Mouse (Mus musculus): Measurements from ENCODE around the gene Tspo. TPM values are rescaled to one million over a fixed set of nuclear protein-coding genes. Genes with fewer than 3 reads are reported as not detected.
A peak's percentile ranks its signal among the peaks of the same experiment; 100 is the strongest.

The Tspo gene
- polyA plus RNA-seq, 1 experiment from 2014 or later = 21.9 TPM

- no peaks in the 10 kb centered on the region for H3K9me3 ChIP-seq (replicated peaks)
- H3K36me3 ChIP-seq = peaks cover 30% of the 10 kb centered on the region
- H3K4me2 ChIP-seq (replicated peaks) = no peak overlapping the region
- H3K4me3 ChIP-seq = no peak overlapping the region
- H3K27ac ChIP-seq = no peak overlapping the region
- H3K9ac ChIP-seq = no peak overlapping the region
- H3K4me1 ChIP-seq = peaks cover 7% of the 10 kb centered on the region
- no peak for ATAC-seq (ENCODE audit: low FRiP score)
- no peaks in the 10 kb centered on the region for H3K27me3 ChIP-seq
Observed at GRCm38 (mm10) chr15:83553831-83554230, 9.6 kb upstream of the Tspo start.

GRCm38 (mm10) chr15:83555161-83555974 lies 8.0 kb upstream of the Tspo start:
- peak; percentile 85 for ATAC-seq (ENCODE audit: low FRiP score)
- H3K9me3 ChIP-seq (replicated peaks) = no peaks in the 10 kb centered on the region

DNA sequence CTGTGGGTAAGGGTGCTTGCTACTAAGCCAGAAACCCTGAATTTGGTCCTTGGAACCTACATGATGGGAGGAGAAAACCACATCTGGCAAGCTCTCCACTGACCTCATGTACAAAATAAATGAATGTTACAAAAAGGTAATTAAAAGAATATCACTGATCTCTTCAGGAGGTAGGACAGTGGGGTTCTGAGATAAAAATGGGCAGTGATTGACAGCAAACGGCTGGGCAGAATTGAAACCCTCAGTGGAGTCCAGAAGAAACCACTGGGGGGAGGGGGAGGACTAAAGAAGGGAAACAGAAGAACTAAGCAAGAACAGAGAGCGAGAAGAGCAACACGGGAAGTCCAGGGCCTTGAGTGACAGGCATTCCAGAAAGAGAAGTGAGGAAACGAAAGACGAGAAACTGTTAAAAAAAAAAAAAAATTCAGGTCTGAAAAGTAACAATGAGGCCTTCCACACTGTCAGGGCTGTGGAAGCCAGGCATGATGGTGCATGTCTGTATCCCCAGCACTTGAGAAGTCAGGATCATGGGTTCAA lies 2.4 kb upstream of the Tspo start:
- Histone ChIP-seq H3K36me3 (no peaks in the 10 kb centered on the region), H3K9ac (no peak overlapping the region), H3K4me3 (no peak overlapping the region), H3K27ac (no peak overlapping the region), H3K4me2 (replicated peaks) (no peak overlapping the region), H3K9me3 (replicated peaks) (no peaks in the 10 kb centered on the region), H3K27me3 (peaks cover 27% of the 10 kb centered on the region), H3K4me1 (peaks cover 14% of the 10 kb centered on the region)
- ATAC-seq (ENCODE audit: low FRiP score) = no peak
- 49% methylated on average over 5 of the region's 5 CpGs for WGBS

More at GRCm38 (mm10) chr15:83555161-83555974, 8.0 kb upstream of the Tspo start:
- H3K27me3 ChIP-seq = no peaks in the 10 kb centered on the region
- peaks cover 7% of the 10 kb centered on the region for H3K4me1 ChIP-seq
- peak overlapping the region; percentile 83 for H3K4me2 ChIP-seq (replicated peaks)
- peak overlapping the region; percentile 98 for H3K9ac ChIP-seq
- H3K36me3 ChIP-seq = peaks cover 15% of the 10 kb centered on the region
- peak overlapping the region; percentile 95 for H3K27ac ChIP-seq
- peak overlapping the region; percentile 92 for H3K4me3 ChIP-seq
- WGBS = under 1% methylated on average over 73 of the region's 74 CpGs

GRCm38 (mm10) chr15:83562626-83563270 lies 644 bp upstream of the Tspo start:
- Histone ChIP-seq H3K4me2 (replicated peaks) (peak overlapping the region; percentile 57), H3K4me3 (no peak overlapping the region; the same call in 1 of the 2 replicates), H3K36me3 (no peaks in the 10 kb centered on the region), H3K27ac (no peak overlapping the region), H3K9ac (no peak overlapping the region), H3K9me3 (replicated peaks) (no peaks in the 10 kb centered on the region), H3K4me1 (peaks cover 14% of the 10 kb centered on the region), H3K27me3 (peaks cover 27% of the 10 kb centered on the region)
- ATAC-seq (ENCODE audit: low FRiP score) = no peak
- WGBS = 41% methylated on average over 15 of the region's 15 CpGs

DNA sequence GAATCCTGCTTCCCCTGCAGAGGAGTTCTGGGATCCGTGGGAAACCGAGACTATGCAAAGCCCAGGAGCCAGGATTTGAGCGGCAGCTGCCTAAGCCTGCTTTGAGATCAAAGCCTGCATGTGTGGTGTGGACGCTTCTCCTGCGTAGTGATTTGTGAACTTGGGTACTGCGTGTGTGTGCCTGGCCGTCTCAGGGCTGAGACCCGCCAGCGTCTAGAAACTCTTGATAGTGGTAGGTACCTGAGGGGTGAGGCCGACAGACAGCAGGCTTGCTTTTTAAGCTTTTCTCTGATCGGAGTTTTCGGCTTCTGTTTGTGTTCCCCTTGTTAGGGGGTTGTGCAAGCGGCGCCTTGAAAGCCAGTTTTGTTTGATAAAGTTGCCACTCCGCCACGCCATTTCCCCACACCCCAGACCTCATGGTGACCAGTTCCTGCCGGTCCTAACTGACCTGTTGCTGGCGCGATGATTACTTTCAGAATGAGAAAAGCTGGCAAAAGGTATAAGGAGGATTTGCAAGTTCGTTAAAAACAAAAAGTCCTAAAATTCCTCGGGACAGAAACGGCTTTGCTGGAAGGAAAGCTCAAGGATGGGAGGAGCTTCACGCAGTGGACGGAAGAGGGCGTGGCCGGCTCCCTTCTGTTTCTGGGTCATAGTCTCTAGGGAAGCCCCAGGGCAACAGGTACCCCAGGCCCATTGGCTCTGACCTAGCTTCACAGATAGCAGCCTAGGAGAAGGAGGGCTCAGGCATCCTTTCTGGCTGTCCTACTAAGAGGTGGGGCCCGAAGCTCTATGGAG lies 662 bp downstream of the Tspo start:
- Histone ChIP-seq H3K4me2 (replicated peaks) (peak overlapping the region; percentile 57), H3K4me3 (peak overlapping the region; percentile 28), H3K9me3 (replicated peaks) (no peaks in the 10 kb centered on the region), H3K27me3 (peaks cover 27% of the 10 kb centered on the region), H3K9ac (peak overlapping the region; percentile 25), H3K4me1 (peaks cover 14% of the 10 kb centered on the region), H3K27ac (no peak overlapping the region), H3K36me3 (no peaks in the 10 kb centered on the region)
- no peak for ATAC-seq (ENCODE audit: low FRiP score)
- WGBS = 2% methylated on average over 27 of the region's 27 CpGs

GRCm38 (mm10) chr15:83565434-83565833 lies 2.0 kb downstream of the Tspo start:
- Histone ChIP-seq H3K4me1 (peaks cover 14% of the 10 kb centered on the region), H3K4me3 (no peak overlapping the region), H3K36me3 (no peaks in the 10 kb centered on the region), H3K9ac (no peak overlapping the region), H3K27ac (no peak overlapping the region), H3K4me2 (replicated peaks) (no peak overlapping the region), H3K27me3 (peaks cover 27% of the 10 kb centered on the region), H3K9me3 (replicated peaks) (no peaks in the 10 kb centered on the region)
- ATAC-seq (ENCODE audit: low FRiP score) = no peak
- WGBS = 95% methylated on average over 3 of the region's 3 CpGs

- Histone ChIP-seq H3K4me1 (peaks cover 14% of the 10 kb centered on the region), H3K9ac (no peak overlapping the region), H3K27me3 (peaks cover 27% of the 10 kb centered on the region), H3K36me3 (no peaks in the 10 kb centered on the region), H3K4me3 (no peak overlapping the region), H3K9me3 (replicated peaks) (no peaks in the 10 kb centered on the region), H3K4me2 (replicated peaks) (no peak overlapping the region), H3K27ac (no peak overlapping the region)
- WGBS = 72% methylated on average over 5 of the region's 5 CpGs
- ATAC-seq (ENCODE audit: low FRiP score) = no peak
Observed at GRCm38 (mm10) chr15:83566006-83566405, 2.6 kb downstream of the Tspo start.

DNA sequence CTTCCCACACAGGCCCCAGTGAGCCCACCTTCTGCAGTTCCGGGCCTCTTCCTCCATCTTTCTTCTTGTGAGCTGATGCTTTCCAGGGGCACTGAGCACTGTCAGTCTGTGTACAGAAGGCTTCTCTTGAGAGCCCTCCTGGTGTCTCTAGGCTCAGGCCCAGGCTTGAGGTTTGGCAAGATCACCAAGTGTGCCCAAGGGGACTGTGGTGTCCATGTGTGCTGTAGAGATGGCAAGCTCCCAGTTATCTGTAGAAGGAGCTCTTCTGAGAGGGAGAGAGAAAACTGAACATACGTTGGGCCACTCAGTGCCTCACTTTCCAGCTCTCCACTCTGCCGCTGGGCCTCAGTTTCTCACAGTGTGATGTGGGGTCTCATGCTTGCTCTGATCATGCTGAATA lies 4.3 kb downstream of the Tspo start:
- H3K9ac ChIP-seq = no peak overlapping the region
- no peak for ATAC-seq (ENCODE audit: low FRiP score)
- no peak overlapping the region for H3K4me2 ChIP-seq (replicated peaks)
- H3K9me3 ChIP-seq (replicated peaks) = no peaks in the 10 kb centered on the region
- WGBS = 83% methylated on average over 3 of the region's 3 CpGs
- no peak overlapping the region for H3K27ac ChIP-seq
- no peaks in the 10 kb centered on the region for H3K36me3 ChIP-seq
- H3K4me1 ChIP-seq = peaks cover 14% of the 10 kb centered on the region
- no peak overlapping the region for H3K4me3 ChIP-seq
- peaks cover 17% of the 10 kb centered on the region for H3K27me3 ChIP-seq

DNA sequence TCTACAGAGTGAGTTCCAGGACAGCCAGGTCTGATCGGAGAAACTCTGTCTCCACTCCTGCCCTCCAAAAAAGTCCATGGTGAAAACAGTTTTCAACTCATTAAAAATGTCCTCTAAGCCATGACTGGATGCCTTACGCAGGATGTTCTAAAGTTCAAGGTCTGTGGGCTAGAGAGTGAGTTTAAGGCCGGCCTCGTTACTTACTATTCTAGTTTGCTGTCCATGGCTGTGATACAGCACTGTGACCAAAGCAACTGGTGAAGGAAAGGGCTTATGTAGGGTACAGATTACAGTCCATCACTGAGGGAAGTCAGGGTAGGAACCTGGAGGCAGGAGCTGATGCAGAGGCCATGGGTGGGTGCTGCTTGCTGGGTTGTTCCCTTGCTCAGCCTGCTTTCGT lies 5.2 kb downstream of the Tspo start:
- no peak overlapping the region for H3K27ac ChIP-seq
- H3K9me3 ChIP-seq (replicated peaks) = no peaks in the 10 kb centered on the region
- H3K4me2 ChIP-seq (replicated peaks) = no peak overlapping the region
- no peak for ATAC-seq (ENCODE audit: low FRiP score)
- peaks cover 9% of the 10 kb centered on the region for H3K27me3 ChIP-seq
- peaks cover 10% of the 10 kb centered on the region for H3K4me1 ChIP-seq
- no peak overlapping the region for H3K9ac ChIP-seq
- H3K36me3 ChIP-seq = no peaks in the 10 kb centered on the region
- no peak overlapping the region for H3K4me3 ChIP-seq
- WGBS = 96% methylated on average over 5 of the region's 5 CpGs

DNA sequence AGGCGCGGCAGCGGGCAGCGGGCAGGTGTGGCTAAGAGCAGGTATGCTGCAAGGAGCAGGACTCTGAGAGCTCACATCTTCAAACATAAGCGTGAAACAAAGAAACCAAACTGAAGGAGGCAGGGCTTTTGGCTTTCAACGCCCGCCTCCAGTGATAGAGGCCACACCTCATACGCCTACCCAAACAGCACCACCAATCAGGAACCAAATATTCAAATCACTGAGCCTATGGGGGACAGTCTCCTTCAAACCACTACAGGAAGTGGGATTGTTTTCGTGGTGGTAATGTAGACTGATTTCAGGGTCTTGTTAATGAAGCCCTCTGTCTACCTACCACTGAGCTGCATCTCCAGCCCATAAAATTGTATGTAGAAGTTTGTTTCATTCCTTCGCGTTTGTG lies 6.3 kb downstream of the Tspo start:
- no peaks in the 10 kb centered on the region for H3K9me3 ChIP-seq (replicated peaks)
- no peak for ATAC-seq (ENCODE audit: low FRiP score)
- no peaks in the 10 kb centered on the region; the same call in 1 of the 2 replicates for H3K27me3 ChIP-seq
- no peak overlapping the region for H3K27ac ChIP-seq
- no peak overlapping the region for H3K4me2 ChIP-seq (replicated peaks)
- 55% methylated on average over 11 of the region's 11 CpGs for WGBS
- no peak overlapping the region for H3K9ac ChIP-seq
- no peaks in the 10 kb centered on the region for H3K4me1 ChIP-seq
- H3K4me3 ChIP-seq = no peak overlapping the region
- H3K36me3 ChIP-seq = peaks cover 3% of the 10 kb centered on the region; the same call in 1 of the 2 replicates

- Histone ChIP-seq H3K4me3 (no peak overlapping the region), H3K4me1 (no peaks in the 10 kb centered on the region), H3K36me3 (peaks cover 11% of the 10 kb centered on the region), H3K27me3 (no peaks in the 10 kb centered on the region), H3K27ac (no peak overlapping the region), H3K9ac (no peak overlapping the region), H3K9me3 (replicated peaks) (no peaks in the 10 kb centered on the region), H3K4me2 (replicated peaks) (no peak overlapping the region)
- WGBS = 76% methylated on average over 2 of the region's 2 CpGs
- ATAC-seq (ENCODE audit: low FRiP score) = no peak
Observed at GRCm38 (mm10) chr15:83570641-83571040, 7.2 kb downstream of the Tspo start.

DNA sequence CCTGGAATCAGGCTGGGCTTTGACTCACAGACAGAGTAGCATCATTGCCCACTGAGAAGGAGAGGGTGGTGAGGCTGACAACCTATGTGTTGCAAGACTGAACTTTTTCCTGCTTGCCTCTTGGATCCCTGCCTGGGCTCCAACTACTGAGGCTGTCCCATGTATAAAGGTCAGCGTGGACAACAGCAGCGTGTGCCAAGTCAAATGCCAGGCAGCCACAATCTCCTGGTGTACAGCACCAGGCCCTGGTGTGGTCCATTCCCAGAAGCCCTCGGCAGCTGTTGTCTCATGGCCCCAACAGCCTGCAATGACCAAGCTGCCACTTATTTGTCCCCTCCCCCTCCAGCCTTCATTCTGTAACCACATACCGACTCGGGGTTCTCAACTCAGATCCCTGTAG lies 8.2 kb downstream of the Tspo start:
- WGBS = 92% methylated on average over 5 of the region's 5 CpGs
- H3K4me2 ChIP-seq (replicated peaks) = no peak overlapping the region
- H3K9me3 ChIP-seq (replicated peaks) = no peaks in the 10 kb centered on the region
- no peak for ATAC-seq (ENCODE audit: low FRiP score)
- no peak overlapping the region for H3K9ac ChIP-seq
- no peak overlapping the region for H3K4me3 ChIP-seq
- no peaks in the 10 kb centered on the region for H3K27me3 ChIP-seq
- H3K4me1 ChIP-seq = no peaks in the 10 kb centered on the region
- no peak overlapping the region for H3K27ac ChIP-seq
- peaks cover 21% of the 10 kb centered on the region for H3K36me3 ChIP-seq
